Mouse (Mus musculus) testis, adult 2 months (tissue): ENCODE results near the gene Zmym3.
A peak's percentile ranks its signal among the peaks of the same experiment; 100 is the strongest.

Source experiments
- CTCF ChIP-seq: fragments of 200-500 bp; IDR thresholded peaks from 2 replicates; pipeline ENCODE4 v1.5.1; 2012; ENCODE audit warnings: low read depth, mild to moderate bottlenecking, inconsistent platforms, low read length, moderate library complexity; ENCODE audit not compliant: control insufficient read depth, insufficient read depth, insufficient replicate concordance
- POLR2A ChIP-seq: fragments of 200-500 bp; IDR thresholded peaks from 2 replicates; pipeline ENCODE4 v1.6.1; 2012; ENCODE audit warnings: low read depth, mild to moderate bottlenecking, inconsistent platforms, low read length, moderate library complexity; ENCODE audit not compliant: control insufficient read depth

GRCm38 (mm10) chrX:101418946-101419724 lies 1.5 kb downstream of the Zmym3 start:
- TF ChIP-seq CTCF (no peak), POLR2A (0 out of 2 replicates have a peak, but pooled peaks have one; percentile 31)
